Mouse (Mus musculus): ENCODE data around the gene Helz. TPM values are rescaled to one million over a fixed set of nuclear protein-coding genes. Genes with fewer than 3 reads are reported as not detected.

Gene Helz
- polyA plus RNA-seq, 1 experiment: 16.4 TPM

DNA sequence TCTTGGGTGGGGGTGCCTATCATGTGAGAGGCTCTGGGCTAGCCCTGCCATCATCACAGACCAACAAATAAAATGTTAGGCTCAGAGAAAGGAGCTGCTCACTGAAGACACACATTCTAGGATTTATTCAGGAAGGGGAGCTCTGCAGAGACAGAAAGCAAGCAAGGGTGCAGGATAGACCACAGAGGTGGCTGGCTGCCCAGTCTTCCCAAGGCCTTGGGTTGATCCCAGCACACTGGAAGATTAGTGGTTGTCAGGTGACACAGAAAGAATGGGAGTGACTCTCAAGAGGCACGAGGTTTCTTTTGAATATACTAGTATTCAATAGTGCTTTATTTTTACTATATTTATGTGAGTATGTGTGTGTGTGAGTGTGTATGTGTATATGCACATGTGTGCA is 26.6 kb upstream of the Helz start:
- DNase-seq (ENCODE audit: low read depth): no peak
- TF ChIP-seq POLR2A (IDR thresholded peaks at IDR 0.05; ENCODE audit: borderline replicate concordance, extremely low read depth, insufficient read depth, insufficient read length, poor library complexity, severe bottlenecking) (no peak), CTCF (IDR thresholded peaks at IDR 0.05; ENCODE audit: borderline replicate concordance, extremely low read depth, insufficient read depth, insufficient read length) (no peak)

GRCm38 (mm10) chr11:107524966-107525365 is 22.8 kb upstream of the Helz start:
- no peak for DNase-seq (ENCODE audit: low read depth)

DNA sequence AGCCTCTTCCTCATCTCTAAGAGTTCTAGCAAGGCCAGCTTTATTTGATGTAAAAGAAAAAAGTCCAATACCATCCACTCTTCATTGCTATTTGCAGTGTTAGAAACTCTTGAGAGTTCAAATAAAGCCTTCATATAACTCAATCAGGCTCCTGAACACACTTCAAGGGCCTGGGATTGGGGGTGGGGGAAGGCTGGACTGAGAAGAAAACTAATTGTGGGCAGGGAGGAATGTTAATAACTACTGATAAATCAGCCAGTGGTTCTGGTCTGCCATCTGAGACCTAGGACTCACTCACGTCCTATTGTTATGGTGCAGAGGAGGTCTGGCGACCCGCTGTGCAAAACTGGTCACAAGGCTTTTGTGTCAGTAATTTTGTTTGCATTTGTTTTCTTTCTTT is 20.1 kb upstream of the Helz start:
- TF ChIP-seq POLR2A (IDR thresholded peaks at IDR 0.05; ENCODE audit: borderline replicate concordance, extremely low read depth, insufficient read depth, insufficient read length, poor library complexity, severe bottlenecking): no peak
- no peak for TF ChIP-seq CTCF (IDR thresholded peaks at IDR 0.05; ENCODE audit: borderline replicate concordance, extremely low read depth, insufficient read depth, insufficient read length)

More at GRCm38 (mm10) chr11:107524966-107525365, 22.8 kb upstream of the Helz start:
- no peak for TF ChIP-seq POLR2A (IDR thresholded peaks at IDR 0.05; ENCODE audit: borderline replicate concordance, extremely low read depth, insufficient read depth, insufficient read length, poor library complexity, severe bottlenecking)
- TF ChIP-seq CTCF (IDR thresholded peaks at IDR 0.05; ENCODE audit: borderline replicate concordance, extremely low read depth, insufficient read depth, insufficient read length): no peak

DNA sequence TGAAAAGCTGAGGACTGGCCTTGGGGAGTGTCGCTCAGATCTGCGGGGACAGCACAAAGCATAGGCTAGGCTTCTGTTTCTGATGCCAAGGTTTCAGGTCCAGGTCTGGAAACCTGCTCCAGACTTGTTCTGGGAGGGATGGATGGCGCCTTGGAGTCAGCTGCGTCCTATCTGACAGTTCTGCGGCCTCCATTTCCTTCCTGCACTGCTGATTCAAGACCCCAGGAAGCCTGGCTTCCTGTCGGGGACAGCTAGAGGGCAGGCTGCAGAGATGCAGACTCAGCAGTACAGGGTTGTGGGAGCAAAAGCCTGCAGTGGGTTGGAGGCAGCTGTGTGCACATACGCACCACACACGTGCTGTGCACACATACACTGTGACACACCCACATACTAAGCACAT is 18.4 kb upstream of the Helz start:
- DNase-seq (ENCODE audit: low read depth): no peak
- TF ChIP-seq CTCF (IDR thresholded peaks at IDR 0.05; ENCODE audit: borderline replicate concordance, extremely low read depth, insufficient read depth, insufficient read length) (no peak), POLR2A (IDR thresholded peaks at IDR 0.05; ENCODE audit: borderline replicate concordance, extremely low read depth, insufficient read depth, insufficient read length, poor library complexity, severe bottlenecking) (no peak)

More for the DNA sequence above, 20.1 kb upstream of the Helz start:
- no peak for DNase-seq (ENCODE audit: low read depth)

- TF ChIP-seq CTCF (IDR thresholded peaks at IDR 0.05; ENCODE audit: borderline replicate concordance, extremely low read depth, insufficient read depth, insufficient read length) (no peak), POLR2A (IDR thresholded peaks at IDR 0.05; ENCODE audit: borderline replicate concordance, extremely low read depth, insufficient read depth, insufficient read length, poor library complexity, severe bottlenecking) (no peak)
- no peak for DNase-seq (ENCODE audit: low read depth)
Measured at GRCm38 (mm10) chr11:107531445-107531844, 16.3 kb upstream of the Helz start.

GRCm38 (mm10) chr11:107532271-107532670 is 15.5 kb upstream of the Helz start:
- TF ChIP-seq POLR2A (IDR thresholded peaks at IDR 0.05; ENCODE audit: borderline replicate concordance, extremely low read depth, insufficient read depth, insufficient read length, poor library complexity, severe bottlenecking): no peak
- TF ChIP-seq CTCF (IDR thresholded peaks at IDR 0.05; ENCODE audit: borderline replicate concordance, extremely low read depth, insufficient read depth, insufficient read length): no peak
- DNase-seq (ENCODE audit: low read depth): no peak

DNA sequence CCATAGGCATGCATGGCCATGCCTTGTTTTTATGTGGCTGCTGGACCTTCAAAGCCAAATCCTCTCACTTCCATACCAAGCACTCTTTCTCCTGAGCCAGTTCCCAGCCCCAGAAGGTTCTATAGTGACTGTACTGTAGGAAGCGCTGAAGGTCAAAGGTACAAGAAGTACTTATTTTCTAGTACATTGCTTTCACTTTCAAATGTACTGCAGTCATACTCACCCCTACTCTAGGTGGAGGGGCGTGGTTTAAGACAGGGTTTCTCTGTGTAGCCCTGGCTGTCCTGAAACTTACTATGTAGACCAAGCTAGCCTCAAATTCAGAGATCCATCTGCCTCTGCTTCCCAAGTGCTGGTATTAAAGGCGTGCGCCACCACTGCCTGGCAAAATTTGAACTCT is 8.7 kb upstream of the Helz start:
- no peak for TF ChIP-seq POLR2A (IDR thresholded peaks at IDR 0.05; ENCODE audit: borderline replicate concordance, extremely low read depth, insufficient read depth, insufficient read length, poor library complexity, severe bottlenecking)
- no peak for DNase-seq (ENCODE audit: low read depth)

DNA sequence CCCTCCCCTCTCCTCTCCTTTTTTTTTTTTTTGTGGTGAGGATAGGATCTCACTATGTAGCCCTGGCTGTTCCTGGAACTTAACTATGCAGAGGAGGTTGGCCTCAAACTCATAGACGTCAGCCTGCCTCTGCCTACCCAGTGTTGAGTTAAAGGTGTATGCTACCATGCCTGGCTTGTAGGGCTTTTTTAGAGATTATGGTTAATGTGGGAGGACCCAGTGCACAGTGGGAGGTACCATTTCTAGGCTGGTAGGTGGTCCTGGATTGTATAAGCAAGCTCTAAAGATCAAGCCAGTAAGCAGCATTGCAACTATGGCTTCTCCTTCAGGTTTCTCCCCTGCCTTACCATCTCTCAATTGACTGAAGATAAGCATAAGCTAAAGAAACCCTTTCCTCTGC is 7.4 kb upstream of the Helz start:
- DNase-seq (ENCODE audit: low read depth): no peak
- no peak for TF ChIP-seq CTCF (IDR thresholded peaks at IDR 0.05; ENCODE audit: borderline replicate concordance, extremely low read depth, insufficient read depth, insufficient read length)
- no peak for TF ChIP-seq POLR2A (IDR thresholded peaks at IDR 0.05; ENCODE audit: borderline replicate concordance, extremely low read depth, insufficient read depth, insufficient read length, poor library complexity, severe bottlenecking)

DNA sequence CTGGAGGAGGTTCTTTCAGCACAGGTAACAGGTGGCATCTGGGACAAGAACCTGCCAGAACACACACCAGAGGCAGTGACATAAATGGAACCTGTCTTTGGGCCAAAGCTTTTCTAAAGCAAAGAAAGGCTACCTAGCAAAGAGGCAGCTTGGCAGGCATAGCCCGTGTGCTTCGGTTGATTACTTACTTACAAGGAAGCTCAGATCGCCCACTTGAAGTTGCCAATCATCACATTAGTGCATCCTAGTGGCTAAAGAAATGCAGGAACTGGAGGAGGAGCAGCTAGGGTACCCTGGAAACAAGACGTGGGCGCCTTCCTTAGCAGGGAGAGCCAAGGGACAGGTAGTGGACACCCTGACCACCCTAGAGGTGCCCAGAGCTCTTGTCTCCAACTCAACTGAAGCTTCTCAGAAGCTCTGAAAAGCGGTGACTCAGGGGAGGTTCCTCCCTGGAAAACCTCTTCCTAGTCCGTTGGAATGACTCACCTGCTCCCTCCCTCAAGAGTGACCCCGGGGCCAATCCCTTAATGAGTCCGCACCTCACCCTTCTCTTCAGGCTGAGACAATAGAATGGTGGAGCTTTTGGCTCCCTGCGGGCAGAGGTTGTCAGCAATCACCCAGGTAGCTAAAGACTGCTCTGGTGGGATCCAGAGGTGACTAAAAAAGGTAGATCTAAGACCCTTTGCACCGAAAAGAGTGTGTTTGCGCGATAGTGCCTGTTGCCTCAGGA is 1.8 kb upstream of the Helz start:
- TF ChIP-seq POLR2A (IDR thresholded peaks at IDR 0.05; ENCODE audit: borderline replicate concordance, extremely low read depth, insufficient read depth, insufficient read length, poor library complexity, severe bottlenecking) (no peak), CTCF (IDR thresholded peaks at IDR 0.05; ENCODE audit: borderline replicate concordance, extremely low read depth, insufficient read depth, insufficient read length) (no peak)
- DNase-seq (ENCODE audit: low read depth): peak; percentile 75

DNA sequence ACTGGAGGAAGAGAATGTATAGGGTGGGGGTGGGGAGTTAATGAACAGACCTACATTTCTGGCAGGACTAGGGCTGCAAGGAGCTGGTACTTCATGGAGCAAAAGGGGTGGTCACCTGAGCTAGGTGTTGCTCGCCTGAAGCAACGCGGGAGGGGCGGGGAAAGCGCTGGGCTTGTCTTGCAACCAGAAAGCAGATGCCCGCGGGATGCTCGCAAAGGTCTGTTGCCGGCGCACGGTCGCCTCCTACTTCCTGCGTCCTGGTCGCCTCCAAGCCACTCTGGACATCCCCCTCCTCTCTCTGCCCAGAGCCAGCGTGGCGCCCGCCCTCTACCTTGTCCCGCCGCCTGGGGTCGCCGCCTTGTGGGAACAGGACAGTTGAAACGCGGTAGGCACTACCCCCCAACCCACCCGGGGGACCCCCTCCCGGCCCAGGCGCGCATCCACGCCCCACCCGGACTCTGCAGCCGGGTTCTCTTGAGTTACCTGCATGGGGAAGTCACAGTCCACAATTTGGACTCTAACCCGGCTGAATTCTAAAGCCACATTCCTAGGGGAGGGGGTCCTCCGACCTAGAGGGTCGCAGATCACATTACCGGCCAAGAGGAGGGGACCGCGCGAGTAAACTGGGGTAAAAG is 946 bp upstream of the Helz start:
- TF ChIP-seq POLR2A (IDR thresholded peaks at IDR 0.05; ENCODE audit: borderline replicate concordance, extremely low read depth, insufficient read depth, insufficient read length, poor library complexity, severe bottlenecking) (no peak), CTCF (IDR thresholded peaks at IDR 0.05; ENCODE audit: borderline replicate concordance, extremely low read depth, insufficient read depth, insufficient read length) (0 out of 2 replicates have a peak, but pooled peaks have one; percentile 8)
- DNase-seq (ENCODE audit: low read depth): peak; percentile 43

DNA sequence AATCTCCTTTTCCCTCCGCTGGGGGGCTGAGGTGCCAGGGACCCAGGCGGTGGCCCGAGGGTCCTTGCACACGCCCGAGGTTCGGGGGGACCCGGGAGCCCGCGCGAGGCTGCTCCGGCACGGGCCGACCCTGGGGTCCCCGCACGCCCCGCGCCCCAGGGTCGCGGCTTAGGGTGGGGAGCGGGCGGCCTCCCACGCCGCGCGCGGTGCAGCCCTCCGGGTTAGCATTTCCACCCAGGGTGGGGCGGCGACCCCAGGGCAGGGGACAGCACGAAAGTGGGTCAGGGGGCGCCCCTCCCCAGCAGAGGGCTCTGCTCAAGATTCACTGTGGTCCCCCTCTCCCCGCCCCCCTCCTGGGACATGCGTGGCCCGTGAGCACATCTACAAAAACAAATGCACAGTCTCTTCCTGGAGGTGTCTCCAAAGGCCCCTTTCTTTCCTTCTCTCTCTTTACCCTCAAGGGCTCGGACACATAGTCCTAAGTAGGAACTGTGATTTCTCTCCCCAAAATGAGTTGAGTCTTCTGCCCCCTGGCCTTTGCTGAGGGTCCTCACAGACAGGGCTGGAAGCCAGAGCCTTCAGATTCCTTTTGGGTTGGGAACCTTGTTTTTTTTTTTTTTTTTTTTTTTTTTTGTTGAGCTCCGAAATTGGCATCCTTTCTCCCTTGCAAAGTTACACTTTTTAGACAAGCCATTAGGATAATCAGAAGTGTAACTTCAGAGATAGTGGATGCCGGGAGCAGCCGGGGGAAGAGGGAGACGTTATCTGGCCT is 660 bp downstream of the Helz start:
- DNase-seq (ENCODE audit: low read depth): peak; percentile 24
- TF ChIP-seq POLR2A (IDR thresholded peaks at IDR 0.05; ENCODE audit: borderline replicate concordance, extremely low read depth, insufficient read depth, insufficient read length, poor library complexity, severe bottlenecking): no peak
- no peak for TF ChIP-seq CTCF (IDR thresholded peaks at IDR 0.05; ENCODE audit: borderline replicate concordance, extremely low read depth, insufficient read depth, insufficient read length)

Measured in brain, embryonic 14.5 days (tissue).